Mouse (Mus musculus) thymus, adult 2 months (tissue): ENCODE measurements around the gene Ebf3.

Experiments
- CTCF ChIP-seq: fragments of 200-500 bp; IDR thresholded peaks from 2 replicates; pipeline ENCODE4 v1.5.1; 2012; ENCODE audit warnings: mild to moderate bottlenecking, control low read depth, low read length, moderate library complexity, borderline replicate concordance; ENCODE audit not compliant: control insufficient read depth, poor library complexity, insufficient read depth; ENCODE audit errors: extremely low read depth
- POLR2A ChIP-seq: fragments of 200-500 bp; IDR thresholded peaks from 2 replicates; pipeline ENCODE4 v1.6.1; 2012; ENCODE audit warnings: mild to moderate bottlenecking, low read length, control low read depth, moderate library complexity; ENCODE audit not compliant: control insufficient read depth, poor library complexity, insufficient read depth; ENCODE audit errors: extremely low read depth

DNA sequence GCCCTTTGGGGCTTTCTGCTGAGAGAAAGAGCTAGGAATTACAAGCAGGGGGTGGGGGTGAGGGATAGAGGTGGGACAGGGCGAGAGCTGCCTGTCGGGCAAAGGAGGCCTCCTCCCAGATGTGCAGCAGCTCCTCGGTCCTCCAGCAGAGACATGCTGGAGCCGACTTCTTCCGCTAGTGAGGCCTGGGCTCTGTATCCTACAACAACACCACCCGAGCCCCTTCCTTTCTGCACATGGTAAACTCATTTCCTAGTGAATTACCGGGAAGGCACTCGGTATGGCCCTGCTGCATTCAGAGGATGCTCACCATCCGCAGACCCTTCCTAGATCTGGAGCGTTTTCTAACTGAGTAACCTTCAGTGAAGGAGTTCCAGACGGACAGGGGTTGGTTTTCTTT lies 14.1 kb downstream of the Ebf3 start:
- TF ChIP-seq CTCF: no peak
- no peak for TF ChIP-seq POLR2A
